Mouse (Mus musculus): ENCODE measurements around the gene Ntn3.

The Ntn3 gene

GRCm38 (mm10) chr17:24209043-24209915 lies at the start of gene Ntn3:
Ntn3 (minus strand) TSS chr17:24209531.
- peak; percentile 69 for DNase-seq (ENCODE audit: low read depth, low spot score)

- DNase-seq (ENCODE audit: low read depth, low spot score), result no peak
Observed at GRCm38 (mm10) chr17:24258981-24259380, 49.6 kb upstream of the Ntn3 start.

- DNase-seq (ENCODE audit: low read depth, low spot score), result no peak
Observed at GRCm38 (mm10) chr17:24252329-24252728, 43.0 kb upstream of the Ntn3 start.

- DNase-seq (ENCODE audit: low read depth, low spot score), result peak; percentile 100
Observed at GRCm38 (mm10) chr17:24251320-24252069, 42.2 kb upstream of the Ntn3 start, which contains the start of gene Ccnf. Ccnf (minus strand) TSS chr17:24251484.

GRCm38 (mm10) chr17:24250988-24251319 lies 41.6 kb upstream of the Ntn3 start:
- DNase-seq (ENCODE audit: low read depth, low spot score), result no peak

GRCm38 (mm10) chr17:24248641-24249040 lies 39.3 kb upstream of the Ntn3 start:
- peak; percentile 72 for DNase-seq (ENCODE audit: low read depth, low spot score)

GRCm38 (mm10) chr17:24244061-24244460 lies 34.7 kb upstream of the Ntn3 start:
- no peak for DNase-seq (ENCODE audit: low read depth, low spot score)

- peak; percentile 79 for DNase-seq (ENCODE audit: low read depth, low spot score)
Observed at GRCm38 (mm10) chr17:24243311-24243969, 34.1 kb upstream of the Ntn3 start.

GRCm38 (mm10) chr17:24236921-24237320 lies 27.6 kb upstream of the Ntn3 start:
- DNase-seq (ENCODE audit: low read depth, low spot score), result no peak

GRCm38 (mm10) chr17:24236479-24236878 lies 27.1 kb upstream of the Ntn3 start:
- DNase-seq (ENCODE audit: low read depth, low spot score), result no peak

- peak; percentile 60 for DNase-seq (ENCODE audit: low read depth, low spot score)
Observed at GRCm38 (mm10) chr17:24227941-24228340, 18.6 kb upstream of the Ntn3 start.

- DNase-seq (ENCODE audit: low read depth, low spot score), result no peak
Observed at GRCm38 (mm10) chr17:24226721-24227120, 17.4 kb upstream of the Ntn3 start.

GRCm38 (mm10) chr17:24225851-24226250 lies 16.5 kb upstream of the Ntn3 start:
- no peak for DNase-seq (ENCODE audit: low read depth, low spot score)

GRCm38 (mm10) chr17:24224741-24225140 lies 15.4 kb upstream of the Ntn3 start:
- DNase-seq (ENCODE audit: low read depth, low spot score), result no peak

- no peak for DNase-seq (ENCODE audit: low read depth, low spot score)
Observed at GRCm38 (mm10) chr17:24223513-24223912, 14.2 kb upstream of the Ntn3 start.

- no peak for DNase-seq (ENCODE audit: low read depth, low spot score)
Observed at GRCm38 (mm10) chr17:24222653-24223052, 13.3 kb upstream of the Ntn3 start.

GRCm38 (mm10) chr17:24220435-24221411 lies 11.4 kb upstream of the Ntn3 start, which contains the start of gene Tedc2:
Tedc2 (minus strand) TSS chr17:24220851.
- peak; percentile 97 for DNase-seq (ENCODE audit: low read depth, low spot score)

GRCm38 (mm10) chr17:24216836-24217235 lies 7.5 kb upstream of the Ntn3 start:
- peak; percentile 90 for DNase-seq (ENCODE audit: low read depth, low spot score)

- no peak for DNase-seq (ENCODE audit: low read depth, low spot score)
Observed at GRCm38 (mm10) chr17:24213186-24213585, 3.9 kb upstream of the Ntn3 start.

GRCm38 (mm10) chr17:24212441-24213018 lies 3.2 kb upstream of the Ntn3 start:
- no peak for DNase-seq (ENCODE audit: low read depth, low spot score)

All from ZHBTc4 (cell line).